Mouse (Mus musculus) retina, postnatal 7 days (tissue): ENCODE measurements around the gene Klk6.

Experiments used
- DNase-seq: peaks from one replicate; pipeline ENCODE4 v3.0.0-alpha.2; 2012; ENCODE audit warnings: low read depth, low spot score

Gene Klk6

GRCm38 (mm10) chr7:43821581-43821980 is 2.7 kb upstream of the Klk6 start:
- DNase-seq: no peak

GRCm38 (mm10) chr7:43826056-43826455 is 1.8 kb downstream of the Klk6 start:
- DNase-seq: no peak

- DNase-seq: no peak
These were observed 3.4 kb downstream of the Klk6 start for GRCm38 (mm10) chr7:43827706-43828105.

GRCm38 (mm10) chr7:43829006-43829405 is 4.7 kb downstream of the Klk6 start:
- DNase-seq: no peak

- no peak for DNase-seq
These were observed 17.4 kb downstream of the Klk6 start, which contains the start of gene Klk5 for GRCm38 (mm10) chr7:43841701-43842100. TSS of gene Klk5 (plus strand) at chr7:43841971.

GRCm38 (mm10) chr7:43843801-43844200 is 19.5 kb downstream of the Klk6 start:
- no peak for DNase-seq

GRCm38 (mm10) chr7:43851616-43852015 is 27.3 kb downstream of the Klk6 start:
- no peak for DNase-seq

- DNase-seq: no peak
These were observed 30.5 kb downstream of the Klk6 start for GRCm38 (mm10) chr7:43854642-43855380.

- no peak for DNase-seq
These were observed 31.4 kb downstream of the Klk6 start for GRCm38 (mm10) chr7:43855709-43856108.

- DNase-seq: no peak
These were observed 32.0 kb downstream of the Klk6 start for GRCm38 (mm10) chr7:43856307-43856706.

- no peak for DNase-seq
These were observed 33.2 kb downstream of the Klk6 start for GRCm38 (mm10) chr7:43857501-43857900.

- DNase-seq: no peak
These were observed 36.1 kb downstream of the Klk6 start for GRCm38 (mm10) chr7:43860411-43860810.

GRCm38 (mm10) chr7:43873237-43873636 is 48.9 kb downstream of the Klk6 start:
- peak; percentile 57 for DNase-seq

GRCm38 (mm10) chr7:43873674-43874073 is 49.4 kb downstream of the Klk6 start:
- DNase-seq: no peak

- DNase-seq: no peak
These were observed 50.6 kb downstream of the Klk6 start for GRCm38 (mm10) chr7:43874868-43875375.

GRCm38 (mm10) chr7:43876444-43876843 is 52.1 kb downstream of the Klk6 start:
- DNase-seq: no peak

- DNase-seq: no peak
These were observed 54.0 kb downstream of the Klk6 start for GRCm38 (mm10) chr7:43878281-43878680.

- no peak for DNase-seq
These were observed 56.6 kb downstream of the Klk6 start, which contains the start of gene Klk4 for GRCm38 (mm10) chr7:43880912-43881311. TSS of gene Klk4 (plus strand) at chr7:43881160.
